Mouse (Mus musculus) cerebellum, postnatal 10 days (tissue): Measurements from ENCODE around the gene Mmp23.

ENCODE experiments used
- DNase-seq, 2 experiments: peaks; one replicate each; pipeline ENCODE4 v3.0.0; 2021; ENCODE audit warnings: mixed read lengths in 2 of 2

Gene Mmp23

DNA sequence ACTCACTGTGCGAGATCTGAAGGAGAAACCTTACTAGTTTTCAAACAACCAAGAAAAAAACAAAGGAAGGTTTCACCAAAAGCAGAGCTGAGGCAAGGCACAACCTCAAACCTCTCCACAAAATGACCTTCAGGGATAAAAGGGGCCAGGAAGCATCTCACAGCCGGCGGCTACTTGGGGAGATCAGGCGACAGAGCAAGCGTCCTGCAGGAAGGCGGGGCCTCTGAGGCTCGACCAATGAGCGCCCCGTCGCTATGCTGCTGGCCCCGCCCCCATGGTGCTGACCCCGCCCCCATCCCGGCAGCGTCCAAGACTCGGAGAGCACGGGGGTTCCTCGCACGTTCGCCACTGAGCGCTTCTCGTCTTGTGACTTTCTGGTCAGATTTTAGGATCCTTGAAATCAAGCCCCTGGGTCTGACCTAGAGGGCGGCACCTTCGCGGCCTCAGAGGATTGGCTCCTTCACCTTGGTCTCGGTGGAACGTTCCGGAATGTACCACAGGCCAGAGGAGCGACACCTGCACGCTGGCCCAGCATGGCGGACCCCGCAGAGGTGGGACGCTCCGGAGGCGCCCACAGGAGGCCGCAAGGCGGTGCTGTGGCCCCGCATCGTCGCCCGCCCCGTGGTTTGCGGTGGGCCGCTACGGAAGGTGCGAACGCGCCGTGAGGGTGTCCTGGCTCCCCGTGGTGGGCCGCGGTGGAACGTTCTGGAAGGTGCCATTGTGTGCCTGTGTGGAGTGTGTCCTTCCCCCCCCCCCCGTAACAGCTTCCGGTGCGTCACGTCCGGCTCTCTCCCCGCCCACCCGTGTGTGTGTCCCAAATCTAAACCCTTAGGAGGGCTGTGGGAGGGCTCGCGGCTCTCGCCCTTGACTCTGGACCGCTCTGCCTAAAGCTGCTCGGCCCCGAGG lies 51.8 kb downstream of the Mmp23 start, which contains the start of gene Slc35e2:
Slc35e2 (plus strand) TSS at position 326 of the 906 bp plus-strand sequence.
- peak; percentile 99 to 100 for DNase-seq
